Mouse (Mus musculus) CH12.LX (cell line): ENCODE measurements around the gene Axdnd1. TPM values are rescaled to one million over a fixed set of nuclear protein-coding genes. Genes with fewer than 3 reads are reported as not detected.

Experiments
- DNase-seq: peaks from one replicate; pipeline ENCODE4 v3.0.0-alpha.2; 2013; ENCODE audit errors: extremely low read depth
- H3K27ac ChIP-seq: 2 replicates; pipeline ENCODE4 v1.5.1; 2012; ENCODE audit warnings: low read depth, mild to moderate bottlenecking, control low read depth, moderate library complexity; ENCODE audit not compliant: insufficient read depth
- H3K27me3 ChIP-seq: replicated peaks from 2 replicates; pipeline ENCODE3; 2012; ENCODE audit warnings: inconsistent platforms
- H3K36me3 ChIP-seq, 2 experiments: replicated peaks in 1 of 2; 2 replicates each; pipeline versions ENCODE3 to v1.6.1; 2012; ENCODE audit warnings: inconsistent platforms in 1 of 2, low read length in 1 of 2, mild to moderate bottlenecking in 1 of 2, mixed read lengths in 1 of 2, moderate library complexity in 1 of 2; ENCODE audit not compliant: control insufficient read depth in 1 of 2, insufficient read depth in 1 of 2
- H3K4me1 ChIP-seq, 2 experiments: 2 replicates each; pipeline ENCODE4 v1.6.1; 2012; ENCODE audit warnings: inconsistent platforms in 1 of 2, moderate library complexity in 1 of 2; ENCODE audit not compliant: insufficient read depth in 2 of 2, control insufficient read depth in 1 of 2
- H3K4me2 ChIP-seq: 2 replicates; pipeline ENCODE4 v1.6.1; 2012; ENCODE audit warnings: low read depth, mild to moderate bottlenecking, control low read depth; ENCODE audit not compliant: poor library complexity, insufficient read depth, severe bottlenecking
- H3K4me3 ChIP-seq, 3 experiments: fragments of 150-350 bp in 1 of 3; sonication (generic) in 1 of 3; replicated peaks in 1 of 3; 2 replicates each; pipeline versions ENCODE3 to v1.5.1; 2011 to 2012; ENCODE audit warnings: low read depth in 2 of 3, low read length in 2 of 3, mild to moderate bottlenecking in 2 of 3, moderate library complexity in 2 of 3, control low read depth in 1 of 3, improper control_type of control experiment in 1 of 3, inconsistent platforms in 1 of 3, mixed read lengths in 1 of 3; ENCODE audit not compliant: poor library complexity in 1 of 3
- H3K79me2 ChIP-seq: replicated peaks from 2 replicates; pipeline ENCODE4 v1.6.1; 2012; ENCODE audit warnings: mild to moderate bottlenecking, moderate library complexity; ENCODE audit not compliant: control insufficient read depth, poor library complexity, insufficient read depth, severe bottlenecking; ENCODE audit errors: extremely low read depth
- H3K9ac ChIP-seq: 2 replicates; pipeline ENCODE4 v1.6.1; 2012; ENCODE audit warnings: low read depth, mild to moderate bottlenecking, control low read depth, moderate library complexity; ENCODE audit not compliant: insufficient read depth
- H3K9me3 ChIP-seq: replicated peaks from 2 replicates; pipeline ENCODE3; 2012; ENCODE audit warnings: low read length, inconsistent platforms, mixed read lengths
- CTCF ChIP-seq, 2 experiments: IDR thresholded peaks in 1 of 2; conservative IDR thresholded peaks in 1 of 2; 2 replicates each; pipeline ENCODE4 v1.5.1; 2011 to 2012; ENCODE audit warnings: low read depth in 2 of 2, low read length in 2 of 2, improper control_type of control experiment in 1 of 2, inconsistent platforms in 1 of 2, mild to moderate bottlenecking in 1 of 2, moderate library complexity in 1 of 2
- EP300 ChIP-seq: IDR thresholded peaks from 2 replicates; pipeline ENCODE4 v1.6.1; 2011; ENCODE audit warnings: low read length, improper control_type of control experiment
- GABPA ChIP-seq: IDR thresholded peaks from 2 replicates; pipeline ENCODE4 v1.6.1; 2012; ENCODE audit warnings: low read depth, low read length, improper control_type of control experiment, inconsistent platforms; ENCODE audit not compliant: insufficient replicate concordance
- MAFK ChIP-seq: IDR thresholded peaks from 2 replicates; pipeline ENCODE4 v1.6.1; 2011; ENCODE audit warnings: low read length, improper control_type of control experiment; ENCODE audit not compliant: insufficient replicate concordance
- MAX ChIP-seq: IDR thresholded peaks from 2 replicates; pipeline ENCODE4 v1.6.1; 2011; ENCODE audit warnings: low read length, improper control_type of control experiment
- MYC ChIP-seq: IDR thresholded peaks from 2 replicates; pipeline ENCODE4 v1.6.1; 2011; ENCODE audit warnings: low read depth, mild to moderate bottlenecking, improper control_type of control experiment, low read length
- RCOR1 ChIP-seq: conservative IDR thresholded peaks from 2 replicates; pipeline ENCODE4 v1.6.1; 2012; ENCODE audit warnings: low read depth, mild to moderate bottlenecking, inconsistent platforms, low read length, improper control_type of control experiment
- SMC3 ChIP-seq: IDR thresholded peaks from 2 replicates; pipeline ENCODE4 v1.6.1; 2011; ENCODE audit warnings: low read depth, low read length, improper control_type of control experiment
- TBP ChIP-seq: conservative IDR thresholded peaks from 2 replicates; pipeline ENCODE4 v1.6.1; 2011; ENCODE audit warnings: low read depth, low read length, improper control_type of control experiment
- TCF12 ChIP-seq: IDR thresholded peaks from 2 replicates; pipeline ENCODE4 v1.6.1; 2014; ENCODE audit warnings: low read depth, mild to moderate bottlenecking, inconsistent platforms, low read length, improper control_type of control experiment
- USF2 ChIP-seq: conservative IDR thresholded peaks from 2 replicates; pipeline ENCODE4 v1.6.1; 2011; ENCODE audit warnings: low read depth, low read length, improper control_type of control experiment
- ZC3H11A ChIP-seq: IDR thresholded peaks from 2 replicates; pipeline ENCODE4 v1.6.1; 2012; ENCODE audit warnings: low read depth, mild to moderate bottlenecking, inconsistent platforms, low read length, improper control_type of control experiment
- dilution Hi-C: fragments of 300-500 bp; cut with MboI; formaldehyde crosslinking; loops from 2 replicates; pipeline ENCODE4 v1.14.3; 2020; ENCODE audit warnings: low sequenced_read_pairs; ENCODE audit not compliant: extremely low pct_unique_long_range_greater_than_20kb, extremely low pct_ligation_motif_present
- in situ Hi-C: fragments of 300-500 bp; cut with MboI; formaldehyde crosslinking; loops from 3 replicates; pipeline ENCODE4 v1.14.3; 2019; ENCODE audit warnings: low sequenced_read_pairs, low pct_ligation_motif_present, low pct_unique_long_range_greater_than_20kb, mixed read lengths
- polyA plus RNA-seq: library from polyadenylated mRNA; unstranded; fragments of >175 nt; gene quantifications from 2 replicates; pipeline ENCODE4 v1.2.1, GENCODE M21; 2012; ENCODE audit warnings: low read depth; ENCODE audit not compliant: insufficient read length
- total RNA-seq, 2 experiments: library from RNA; depleted of rRNA; stranded (reverse); fragments of 300-350 nt in 1 of 2; fragments of >200 nt in 1 of 2; gene quantifications; 2 replicates each; pipeline ENCODE4 v1.2.3; 2012 to 2014

Axdnd1 gene
- total and polyA plus RNA-seq, 3 experiments, result not detected

DNA sequence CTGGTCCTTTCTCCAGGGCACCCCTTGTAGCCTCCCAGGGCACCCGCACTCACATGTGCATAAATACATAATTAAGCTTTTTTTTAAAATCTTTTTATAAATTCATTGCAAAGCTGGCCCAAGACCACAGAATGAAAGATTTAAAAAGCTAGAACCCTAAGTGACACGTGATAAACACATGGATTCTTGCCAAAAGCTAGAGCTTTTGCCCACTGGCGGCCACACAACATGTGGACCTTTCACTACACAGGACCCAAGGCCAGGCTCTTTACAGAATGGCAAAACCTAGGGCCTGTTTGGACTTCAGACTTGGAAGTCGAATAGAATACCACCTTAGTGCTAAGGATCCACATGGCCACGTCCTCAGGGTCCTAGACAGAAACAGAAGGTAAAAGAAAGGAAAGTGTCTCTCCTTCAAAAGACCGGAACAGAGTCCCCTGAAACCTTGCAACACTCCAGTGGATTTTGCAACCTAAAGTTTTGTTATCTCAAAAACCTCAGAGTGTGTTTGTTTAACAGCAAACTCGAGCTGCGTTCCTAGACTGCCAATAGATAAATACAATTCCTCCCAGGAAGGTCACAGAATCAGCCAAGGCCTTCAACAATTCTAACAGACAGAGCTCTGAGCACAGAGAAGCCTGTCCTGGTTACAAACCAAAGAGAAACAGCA lies 37.6 kb upstream of the Axdnd1 start:
- H3K36me3 ChIP-seq, result peaks cover 0 to 20% of the 10 kb centered on the region in 2 experiments

DNA sequence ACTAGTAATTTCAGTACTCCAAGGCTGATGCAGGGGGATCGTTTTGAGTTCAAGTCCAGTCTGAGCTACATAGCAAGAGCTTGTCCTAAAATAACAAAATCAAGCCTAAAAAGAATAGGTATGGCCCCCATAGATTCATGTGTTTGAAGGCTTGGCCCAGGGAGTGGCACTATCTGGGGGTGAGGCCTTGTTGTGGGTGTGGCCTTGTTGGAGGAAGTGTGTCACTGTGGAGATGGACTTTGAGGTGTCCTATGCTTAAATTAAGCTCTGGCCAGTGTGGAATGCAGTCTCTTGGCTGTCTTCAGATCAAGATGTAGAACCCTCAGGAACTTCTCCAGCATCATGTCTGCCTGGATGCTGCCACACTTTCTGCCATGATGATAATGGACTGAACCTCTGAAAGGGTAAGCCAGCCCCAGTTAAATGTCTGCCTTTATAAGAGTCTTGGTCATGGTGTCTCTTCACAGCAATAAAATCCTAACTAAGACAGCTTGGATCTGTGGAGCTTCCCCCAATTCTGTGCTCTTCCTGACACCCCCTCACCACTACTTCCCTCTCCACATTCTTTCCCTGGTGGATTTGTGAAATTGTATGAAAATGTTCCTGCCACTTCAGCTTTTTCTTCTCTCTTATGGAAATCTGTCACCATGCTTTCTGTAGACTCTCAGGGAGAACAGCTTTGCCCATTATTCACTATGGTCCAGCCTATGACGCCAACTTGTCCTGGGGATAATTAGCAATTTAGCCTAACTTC lies 34.2 kb upstream of the Axdnd1 start:
- Histone ChIP-seq H3K4me3 (no peak overlapping the region), H3K4me2 (no peak overlapping the region), H3K27me3 (no peaks in the 10 kb centered on the region), H3K36me3 (peaks cover 0 to 21% of the 10 kb centered on the region in 2 experiments), H3K9me3 (no peaks in the 10 kb centered on the region), H3K79me2 (no peaks in the 10 kb centered on the region; the same call in 1 of the 2 replicates), H3K9ac (no peak overlapping the region), H3K27ac (no peak overlapping the region), H3K4me1 (peaks cover 6 to 13% of the 10 kb centered on the region in 2 experiments; a peak in 3 of 4 replicates)
- no peak for DNase-seq
- in situ Hi-C loops, result no loop called here
- dilution Hi-C loops, result no loop called here
- TF ChIP-seq USF2, result no peak
- TF ChIP-seq TCF12, result no peak
- TF ChIP-seq CTCF (conservative IDR thresholded peaks at IDR 0.05 in 1 of 2, IDR thresholded peaks at IDR 0.05 in 1 of 2; ENCODE audit: low read depth in 2 of 2, low read length in 2 of 2), result no peak
- no peak for TF ChIP-seq ZC3H11A
- TF ChIP-seq RCOR1, result no peak

More for the DNA sequence above, 37.6 kb upstream of the Axdnd1 start:
- Histone ChIP-seq H3K9ac (no peak overlapping the region), H3K27me3 (no peaks in the 10 kb centered on the region), H3K9me3 (no peaks in the 10 kb centered on the region), H3K27ac (no peak overlapping the region), H3K4me2 (no peak overlapping the region), H3K4me3 (no peak overlapping the region), H3K79me2 (no peaks in the 10 kb centered on the region; the same call in 1 of the 2 replicates), H3K4me1 (peaks cover 8 to 16% of the 10 kb centered on the region in 2 experiments; a peak in 3 of 4 replicates)
- no peak for TF ChIP-seq SMC3
- no peak for TF ChIP-seq USF2
- no peak for TF ChIP-seq MAFK
- no peak for TF ChIP-seq EP300
- TF ChIP-seq MAX, result no peak
- no peak for TF ChIP-seq TBP
- no peak for TF ChIP-seq GABPA
- no peak for TF ChIP-seq MYC
- TF ChIP-seq CTCF (conservative IDR thresholded peaks at IDR 0.05 in 1 of 2, IDR thresholded peaks at IDR 0.05 in 1 of 2; ENCODE audit: low read depth in 2 of 2, low read length in 2 of 2), result no peak
- no peak for TF ChIP-seq TCF12
- dilution Hi-C loops (no loop called here), in situ Hi-C loops (no loop called here)
- DNase-seq, result no peak
